ENCODE assay signal across 26 mouse cellular contexts in the genomic region with DNA sequence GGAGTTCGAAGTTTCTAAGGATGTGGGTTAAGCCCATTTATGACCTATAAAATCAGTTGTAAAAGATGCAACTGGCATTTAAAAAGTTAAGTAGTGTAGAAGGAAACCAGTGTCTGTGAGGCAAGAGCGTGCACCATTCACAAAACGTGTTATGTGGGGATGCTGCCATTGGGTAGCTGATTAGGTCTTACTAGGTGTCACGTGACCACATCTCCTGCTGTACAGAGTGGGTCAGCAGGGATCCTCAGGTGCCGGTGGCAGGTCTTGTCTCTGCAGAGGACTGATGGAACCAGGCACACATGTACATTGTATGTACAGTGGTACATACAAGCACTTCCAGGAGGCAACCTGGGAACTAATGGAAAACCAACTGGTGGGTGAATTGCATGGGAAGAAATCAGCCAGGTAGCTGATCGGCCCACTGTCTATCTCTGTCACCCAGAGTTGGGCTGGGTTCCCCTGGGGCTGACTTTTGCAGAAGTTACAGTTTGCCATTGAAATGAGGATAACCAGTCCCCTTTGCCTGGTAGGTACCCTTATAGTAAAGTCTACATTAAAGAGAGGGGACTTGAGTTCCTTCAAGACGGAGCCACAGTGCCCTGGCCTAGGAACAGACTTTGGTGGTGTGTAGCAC. TPM values are rescaled to one million over a fixed set of nuclear protein-coding genes. Genes with fewer than 3 reads are reported as not detected.
DNase-seq lines count a peak whose midpoint lies in the region; ATAC-seq and TF ChIP-seq lines count a peak whose summit lies in the region.
"Had no signal": no experiment of that assay in that cellular context is flagged by ENCODE, and none has a peak within 500 bp of the region (broad histone marks: within the 10 kb centered on the region; RNA-seq: fewer than 3 reads in every experiment).

No protein-coding gene starts in this region.

- 92% methylated on average over 7 of the region's 7 CpGs for WGBS in heart, embryonic 11.5 days (ENCODE audit: insufficient replicate concordance)
- WGBS in bone marrow, adult 2 months, result 69% methylated on average over 7 of the region's 7 CpGs
- 55% methylated on average over 7 of the region's 7 CpGs for WGBS in liver, embryonic 16.5 days (ENCODE audit: insufficient replicate concordance)

- peaks cover 47% of the 10 kb centered on the region for H3K4me1 ChIP-seq in heart, embryonic 11.5 days (ENCODE audit: control insufficient read depth, insufficient read depth, low read length)
- H3K4me1 ChIP-seq in bone marrow, adult 2 months (ENCODE audit: control insufficient read depth, insufficient read depth, low read length), result peaks cover 4% of the 10 kb centered on the region; the same call in 1 of the 2 replicates
- peaks cover 51% of the 10 kb centered on the region for H3K4me1 ChIP-seq in liver, embryonic 16.5 days (ENCODE audit: control insufficient read depth, low read depth, low read length)

- no peaks in the 10 kb centered on the region for H3K36me3 ChIP-seq in heart, embryonic 11.5 days (ENCODE audit: control insufficient read depth, insufficient read depth, low read length)
- no peaks in the 10 kb centered on the region for H3K36me3 ChIP-seq in liver, embryonic 16.5 days (ENCODE audit: control insufficient read depth, insufficient read depth)
- H3K36me3 ChIP-seq: embryonic facial prominence, embryonic 12.5 days; forebrain, embryonic 15.5 days; G1E; heart, embryonic 13.5 days; hindbrain, embryonic 13.5 days had no signal

- no peak overlapping the region for H3K4me3 ChIP-seq in heart, embryonic 11.5 days (ENCODE audit: low read depth, low read length)
- H3K4me3 ChIP-seq in bone marrow, adult 2 months (replicated peaks; ENCODE audit: control insufficient read depth, low read depth, low read length), result no peak overlapping the region
- H3K4me3 ChIP-seq in liver, embryonic 16.5 days (ENCODE audit: low read depth, low read length), result peak overlapping the region; percentile 13; the same call in 1 of the 2 replicates
- H3K4me3 ChIP-seq: embryonic facial prominence, embryonic 12.5 days; forebrain, embryonic 15.5 days; heart, embryonic 13.5 days; hindbrain, embryonic 13.5 days had no signal

- no peak for TF ChIP-seq CTCF in bone marrow, adult 2 months (IDR thresholded peaks at IDR 0.05; ENCODE audit: control insufficient read depth, insufficient read depth, low read length)

- H3K9ac ChIP-seq in heart, embryonic 11.5 days (ENCODE audit: low read depth, low read length), result no peak overlapping the region
- peak overlapping the region; percentile 55 for H3K9ac ChIP-seq in liver, embryonic 16.5 days (ENCODE audit: low read depth, low read length)
- H3K9ac ChIP-seq: embryonic facial prominence, embryonic 12.5 days; forebrain, embryonic 15.5 days; heart, embryonic 13.5 days; hindbrain, embryonic 13.5 days had no signal

- ATAC-seq in heart, embryonic 11.5 days (replicated peaks; ENCODE audit: insufficient number of reproducible peaks, low FRiP score, low TSS enrichment), result no peak
- ATAC-seq in liver, embryonic 16.5 days (ENCODE audit: low read depth), result peak; percentile 15; the same call in 1 of the 2 replicates
- ATAC-seq in activated CD4-positive, CD25-positive, alpha-beta regulatory T cell, adult 4 months, result no peak
- ATAC-seq: forebrain, embryonic 15.5 days; inflammation-experienced regulatory T-cells, adult 6 months had no signal

- peak overlapping the region; percentile 91 for H3K27ac ChIP-seq in heart, embryonic 11.5 days (ENCODE audit: low read depth, low read length)
- peak overlapping the region; percentile 69 for H3K27ac ChIP-seq in bone marrow, adult 2 months (ENCODE audit: control insufficient read depth, insufficient read depth, low read depth, low read length, poor library complexity)
- peak overlapping the region; percentile 98 for H3K27ac ChIP-seq in liver, embryonic 16.5 days (ENCODE audit: low read length)
- H3K27ac ChIP-seq: embryonic facial prominence, embryonic 12.5 days; forebrain, embryonic 15.5 days; heart, embryonic 13.5 days; hindbrain, embryonic 13.5 days had no signal

- no peak for TF ChIP-seq POLR2A in bone marrow, adult 2 months (IDR thresholded peaks at IDR 0.05; ENCODE audit: borderline replicate concordance, control insufficient read depth, low read depth, low read length)

- no peak for DNase-seq in heart, postnatal 25 days (ENCODE audit: low spot score)
- DNase-seq in liver, result peak; percentile 68
- no peak for DNase-seq in embryo, embryonic 9.5 days (ENCODE audit: extremely low spot score)
- no peak for DNase-seq in right cerebral cortex, postnatal 14 days
- DNase-seq: adrenal gland, postnatal 10 days; cerebellum, adult 9-10 months; gastrocnemius, postnatal 10 days; heart, postnatal 14 days; kidney, adult 18-20 months; kidney, postnatal 10 days; lung, adult 18-20 months; lung, postnatal 10 days; right cerebral cortex, adult 18-20 months had no signal

- no peaks in the 10 kb centered on the region for H3K9me3 ChIP-seq in heart, embryonic 11.5 days (replicated peaks; ENCODE audit: control insufficient read depth, low read length)
- no peaks in the 10 kb centered on the region for H3K9me3 ChIP-seq in liver, embryonic 16.5 days (replicated peaks; ENCODE audit: control insufficient read depth, low read length)
- H3K9me3 ChIP-seq: embryonic facial prominence, embryonic 12.5 days; forebrain, embryonic 15.5 days; heart, embryonic 13.5 days; hindbrain, embryonic 13.5 days had no signal

- H3K4me2 ChIP-seq in heart, embryonic 11.5 days, result no peak overlapping the region
- H3K4me2 ChIP-seq in liver, embryonic 16.5 days (ENCODE audit: low read depth, low read length), result peak overlapping the region; percentile 96
- H3K4me2 ChIP-seq: embryonic facial prominence, embryonic 12.5 days; forebrain, embryonic 15.5 days; heart, embryonic 13.5 days; hindbrain, embryonic 13.5 days; midbrain, embryonic 11.5 days had no signal

- no peaks in the 10 kb centered on the region for H3K27me3 ChIP-seq in heart, embryonic 11.5 days (ENCODE audit: control insufficient read depth, insufficient read depth, low read length)
- no peaks in the 10 kb centered on the region for H3K27me3 ChIP-seq in liver, embryonic 16.5 days (ENCODE audit: control insufficient read depth, insufficient read depth, low read depth, low read length)
- H3K27me3 ChIP-seq: embryonic facial prominence, embryonic 12.5 days; forebrain, embryonic 15.5 days; heart, embryonic 13.5 days; hindbrain, embryonic 13.5 days had no signal

- intact Hi-C loops in heart, postnatal 25 days (cut with DNase I), result no loop called here

RNA-seq across cellular contexts. Expression of a gene that starts 25.5 kb away (rescaled TPM):
- polyA plus RNA-seq in heart, embryonic 11.5 days (2014; fragmentation: Nextera tagmentation; extraction: Ambion mirVana), result 24.4 TPM in 2 replicates
- total RNA-seq in heart, postnatal 25 days (2021), result 1 to 10 TPM in 1 of 2 experiments, under 1 TPM in 1; 0.47 to 1.0 TPM
- not detected in 2 replicates for polyA plus RNA-seq in bone marrow, adult 2 months (2011; ENCODE audit: insufficient read depth, insufficient read length, low replicate concordance, missing spikeins)
- 0.61 and 0.79 TPM in 2 replicates for polyA plus RNA-seq in liver, embryonic 16.5 days (2015; fragmentation: Nextera tagmentation; extraction: Ambion mirVana)
- polyA plus RNA-seq in activated CD4-positive, CD25-positive, alpha-beta regulatory T cell, adult 4 months (2017; shearing (Covaris generic)), result 1 to 10 TPM; 3.8 to 5.4 TPM
- total RNA-seq: G1E; granulocyte monocyte progenitor cell, adult 5-6 weeks; megakaryocyte progenitor cell, adult 5-6 weeks had no signal
- polyA plus RNA-seq: G1E had no signal
